Mouse (Mus musculus): ENCODE measurements around the gene Phactr1.

GRCm38 (mm10) chr13:42696641-42697040 is 16.2 kb downstream of the Phactr1 start:
- TF ChIP-seq POLR2A (IDR thresholded peaks at IDR 0.05; ENCODE audit: insufficient read length, low read depth) = no peak
- TF ChIP-seq E2F4 (IDR thresholded peaks at IDR 0.05; ENCODE audit: insufficient read depth) = no peak
- no peak for TF ChIP-seq USF1 (IDR thresholded peaks at IDR 0.05; ENCODE audit: low read depth)
- TF ChIP-seq TCF12 (IDR thresholded peaks at IDR 0.05; ENCODE audit: insufficient read depth, poor library complexity, severe bottlenecking) = no peak
- TF ChIP-seq CEBPB (IDR thresholded peaks at IDR 0.05; ENCODE audit: insufficient read depth, poor library complexity, severe bottlenecking) = no peak
- TF ChIP-seq TCF3 (IDR thresholded peaks at IDR 0.05; ENCODE audit: insufficient read length, low read depth) = no peak
- TF ChIP-seq MAX (IDR thresholded peaks at IDR 0.05; ENCODE audit: low read depth) = no peak
